Comparison of ENCODE assay signal across 11 mouse cellular contexts in genomic region chr19:46978920-46979780, GRCm38 (mm10). TPM values are rescaled to one million over a fixed set of nuclear protein-coding genes. Genes with fewer than 3 reads are reported as not detected.
DNase-seq lines count a peak whose midpoint lies in the region; ATAC-seq and TF ChIP-seq lines count a peak whose summit lies in the region.
"Had no signal": no experiment of that assay in that cellular context is flagged by ENCODE, and none has a peak within 500 bp of the region (broad histone marks: within the 10 kb centered on the region; RNA-seq: fewer than 3 reads in every experiment).

No protein-coding gene starts in this region.

- WGBS in kidney, postnatal 0 days = 72% methylated on average over 17 of the region's 17 CpGs

- no peak overlapping the region for H3ac ChIP-seq in myocyte (ENCODE audit: control insufficient read depth, insufficient read length)

- H3K27me3 ChIP-seq in kidney, postnatal 0 days (ENCODE audit: insufficient read depth, low read length) = no peaks in the 10 kb centered on the region
- no peaks in the 10 kb centered on the region for H3K27me3 ChIP-seq in myocyte (ENCODE audit: control insufficient read depth, insufficient read depth, insufficient read length)
- H3K27me3 ChIP-seq: embryonic facial prominence, embryonic 15.5 days; limb, embryonic 13.5 days had no signal

- H3K4me2 ChIP-seq in kidney, postnatal 0 days (ENCODE audit: low read length) = no peak overlapping the region
- H3K4me2 ChIP-seq in myocyte (ENCODE audit: low read depth) = peak overlapping the region; percentile 70
- H3K4me2 ChIP-seq: embryonic facial prominence, embryonic 15.5 days; limb, embryonic 13.5 days had no signal

- TF ChIP-seq CTCF in kidney, postnatal 0 days (IDR thresholded peaks at IDR 0.05; ENCODE audit: low read depth) = no peak
- no peak; the same call in 1 of the 2 replicates for TF ChIP-seq CTCF in gastrocnemius, adult 2 months (IDR thresholded peaks at IDR 0.05)

- H3K9ac ChIP-seq in kidney, postnatal 0 days (ENCODE audit: low read depth, low read length) = no peak overlapping the region
- H3K9ac ChIP-seq: embryonic facial prominence, embryonic 15.5 days; limb, embryonic 13.5 days had no signal

- no peaks in the 10 kb centered on the region for H3K79me2 ChIP-seq in myocyte (ENCODE audit: control insufficient read depth, insufficient read depth)

- ATAC-seq in kidney, postnatal 0 days (replicated peaks; ENCODE audit: low FRiP score, low read depth) = peak; percentile 52

- no peaks in the 10 kb centered on the region for H3K9me3 ChIP-seq in kidney, postnatal 0 days (replicated peaks; ENCODE audit: low read length)
- H3K9me3 ChIP-seq: embryonic facial prominence, embryonic 15.5 days; G1E; limb, embryonic 13.5 days had no signal

- H3K36me3 ChIP-seq in kidney, postnatal 0 days (ENCODE audit: insufficient read depth, low read length) = no peaks in the 10 kb centered on the region
- H3K36me3 ChIP-seq in myocyte (ENCODE audit: control insufficient read depth, insufficient read depth) = no peaks in the 10 kb centered on the region
- H3K36me3 ChIP-seq: embryonic facial prominence, embryonic 15.5 days; G1E; limb, embryonic 13.5 days had no signal

- DNase-seq in kidney, postnatal 0 days (ENCODE audit: low spot score) = no peak
- DNase-seq in kidney, postnatal 10 days = no peak
- peak; percentile 14 for DNase-seq in T-cell, adult 2 months (ENCODE audit: low spot score)
- peak; percentile 66 for DNase-seq in gastrocnemius, adult 2 months
- no peak for DNase-seq in ovary, postnatal 10 days (ENCODE audit: low spot score)
- DNase-seq in urinary bladder, postnatal 14 days (ENCODE audit: low spot score) = no peak
- DNase-seq in right cerebral cortex, adult 2 months (ENCODE audit: low spot score in 2 of 2) = no peak

- no peaks in the 10 kb centered on the region for H3K4me1 ChIP-seq in kidney, postnatal 0 days (replicated peaks; ENCODE audit: insufficient read depth, low read length)

- H3K27ac ChIP-seq in kidney, postnatal 0 days = peak overlapping the region; percentile 66; the same call in 1 of the 2 replicates
- peak overlapping the region; percentile 56 for H3K27ac ChIP-seq in gastrocnemius, adult 2 months
- H3K27ac ChIP-seq: embryonic facial prominence, embryonic 15.5 days; limb, embryonic 13.5 days had no signal

- H3K4me3 ChIP-seq in kidney, postnatal 0 days (replicated peaks; ENCODE audit: low read depth, low read length) = no peak overlapping the region
- no peak overlapping the region for H3K4me3 ChIP-seq in gastrocnemius, adult 2 months
- H3K4me3 ChIP-seq in myocyte = no peak overlapping the region
- H3K4me3 ChIP-seq: embryonic facial prominence, embryonic 15.5 days; limb, embryonic 13.5 days had no signal

- intact Hi-C loops in gastrocnemius, adult 2 months (cut with DNase I) = no loop called here

- TF ChIP-seq POLR2A in myocyte (IDR thresholded peaks at IDR 0.05; ENCODE audit: insufficient read length, low read depth) = no peak

TF ChIP-seq in myocyte, 11 proteins besides CTCF, POLR2A, EP300 and RAD21:
- TF ChIP-seq TCF12 (IDR thresholded peaks at IDR 0.05; ENCODE audit: insufficient read depth, poor library complexity, severe bottlenecking) (no peak), SRF (IDR thresholded peaks at IDR 0.05; ENCODE audit: control insufficient read depth, insufficient read length, low read depth) (no peak), MYOD1 (IDR thresholded peaks at IDR 0.05; ENCODE audit: control insufficient read depth in 1 of 3, insufficient read length in 2 of 3, low read depth in 2 of 3) (peak in 2 of 3 experiments; percentile 14 to 72), MAX (IDR thresholded peaks at IDR 0.05; ENCODE audit: low read depth) (no peak), USF1 (IDR thresholded peaks at IDR 0.05; ENCODE audit: low read depth) (no peak), REST (IDR thresholded peaks at IDR 0.05; ENCODE audit: insufficient read depth, insufficient read length) (no peak), POLR2AphosphoS2 (IDR thresholded peaks at IDR 0.05; ENCODE audit: insufficient read length, low read depth) (no peak), MYOG (IDR thresholded peaks at IDR 0.05; ENCODE audit: control insufficient read depth in 1 of 3, insufficient read depth in 1 of 3, insufficient read length in 2 of 3, low read depth in 2 of 3) (peak; percentile 24 to 73 (median 48)), E2F4 (IDR thresholded peaks at IDR 0.05; ENCODE audit: insufficient read depth) (no peak)

RNA-seq across cellular contexts. Expression of gene Ina, which starts 35.3 kb away (rescaled TPM):
- 0.05 and 0.24 TPM in 2 replicates for polyA plus RNA-seq in kidney, postnatal 0 days (2015; fragmentation: Nextera tagmentation; extraction: Ambion mirVana)
- not detected for total RNA-seq in gastrocnemius, adult 2 months (2021)
- polyA plus RNA-seq in myocyte (2012; fragmentation: generic; extraction: Trizol) = not detected
- polyA plus RNA-seq: G1E had no signal

RNA-seq across cellular contexts. Expression of gene Nt5c2, which starts 35.8 kb away (rescaled TPM):
- polyA plus RNA-seq in kidney, postnatal 0 days (2015; fragmentation: Nextera tagmentation; extraction: Ambion mirVana) = 68.4 and 87.5 TPM in 2 replicates
- 10 to 100 TPM in 1 of 2 experiments, 1 to 10 TPM in 1; 9.5 to 18.2 TPM for total RNA-seq in gastrocnemius, adult 2 months (2021)
- 19.5 TPM for polyA plus RNA-seq in myocyte (2012; fragmentation: generic; extraction: Trizol)

Comparison
In these comparisons a context has a peak if more than half of its experiments do, and no peak if none do; other contexts are left out.
1. DNase-seq: peak in T-cell, adult 2 months (single experiment) and gastrocnemius, adult 2 months (single experiment); none in kidney, postnatal 0 days (single experiment), kidney, postnatal 10 days (single experiment), ovary, postnatal 10 days (single experiment), urinary bladder, postnatal 14 days (single experiment) and right cerebral cortex, adult 2 months (0 of 2).